Mouse (Mus musculus) limb, embryonic 12.5 days (tissue): ENCODE measurements around the gene Adamts3. TPM values are rescaled to one million over a fixed set of nuclear protein-coding genes. Genes with fewer than 3 reads are reported as not detected.

Source experiments
- ATAC-seq: fragments of 200-750 bp; cut with Nextera tagmentation; 2 replicates; pipeline ENCODE4 v1.8.0; 2017; ENCODE audit warnings: low read depth, moderate TSS enrichment; ENCODE audit not compliant: insufficient number of reproducible peaks, insufficient read depth, low FRiP score, low TSS enrichment
- H3K27ac ChIP-seq: fragments of 300-500 bp; sonication (generic); 2 replicates; pipeline ENCODE4 v1.5.1; 2016; ENCODE audit warnings: mild to moderate bottlenecking, moderate library complexity
- H3K27me3 ChIP-seq: fragments of 300-500 bp; sonication (generic); 2 replicates; pipeline ENCODE4 v1.6.1; 2016; ENCODE audit warnings: mild to moderate bottlenecking, moderate library complexity
- H3K36me3 ChIP-seq: fragments of 300-500 bp; sonication (generic); 2 replicates; pipeline ENCODE4 v1.6.1; 2016; ENCODE audit warnings: mild to moderate bottlenecking, moderate library complexity
- H3K4me1 ChIP-seq: fragments of 300-500 bp; sonication (generic); replicated peaks from 2 replicates; pipeline ENCODE4 v1.6.1; 2016
- H3K4me2 ChIP-seq: fragments of 300-500 bp; sonication (generic); 2 replicates; pipeline ENCODE4 v1.6.1; 2016; ENCODE audit warnings: mild to moderate bottlenecking, moderate library complexity
- H3K4me3 ChIP-seq: fragments of 300-500 bp; sonication (generic); replicated peaks from 2 replicates; pipeline ENCODE4 v1.5.1; 2016; ENCODE audit warnings: mild to moderate bottlenecking
- H3K9ac ChIP-seq: fragments of 300-500 bp; sonication (generic); replicated peaks from 2 replicates; pipeline ENCODE4 v1.6.1; 2016; ENCODE audit warnings: mild to moderate bottlenecking, moderate library complexity
- H3K9me3 ChIP-seq: fragments of 300-500 bp; sonication (generic); 2 replicates; pipeline ENCODE4 v1.6.1; 2016; ENCODE audit warnings: mild to moderate bottlenecking, moderate library complexity
- WGBS: fragments of 180-500 bp; shearing (Covaris S2); methylation state at CpG from one replicate; pipeline ENCODE4 v1.1.7; 2016; 5-methylcytosine and 5-hydroxymethylcytosine counted together
- polyA plus RNA-seq: library from polyadenylated mRNA; unstranded; fragments of >200 nt; fragmentation: Nextera tagmentation; extraction: Ambion mirVana; gene quantifications from 2 replicates; pipeline ENCODE4 v1.2.1, GENCODE M21; 2016

Adamts3 gene
- polyA plus RNA-seq, 1 experiment from 2014 or later: 4.5 TPM

- no peak for ATAC-seq
- H3K27me3 ChIP-seq: no peaks in the 10 kb centered on the region
- H3K4me3 ChIP-seq: no peak overlapping the region
- H3K27ac ChIP-seq: no peak overlapping the region
- no peak overlapping the region for H3K9ac ChIP-seq
- H3K4me1 ChIP-seq: no peaks in the 10 kb centered on the region
- H3K36me3 ChIP-seq: no peaks in the 10 kb centered on the region
- 90% methylated on average over 2 of the region's 2 CpGs for WGBS
- no peak overlapping the region for H3K4me2 ChIP-seq
- no peaks in the 10 kb centered on the region for H3K9me3 ChIP-seq
These were observed 247.7 kb downstream of the Adamts3 start for GRCm38 (mm10) chr5:89635434-89635833.

- Histone ChIP-seq H3K9ac (no peak overlapping the region), H3K4me3 (no peak overlapping the region), H3K9me3 (no peaks in the 10 kb centered on the region), H3K27me3 (no peaks in the 10 kb centered on the region), H3K27ac (no peak overlapping the region), H3K4me1 (no peaks in the 10 kb centered on the region), H3K4me2 (no peak overlapping the region), H3K36me3 (no peaks in the 10 kb centered on the region)
- no peak for ATAC-seq
- 73% methylated on average over 1 of the region's 1 CpGs for WGBS
These were observed 251.5 kb downstream of the Adamts3 start for GRCm38 (mm10) chr5:89631599-89631998.
